Mouse (Mus musculus) cerebellum, postnatal 25 days (tissue): ENCODE measurements at regions not wholly inside any gene's neighbourhood (a gene's known extent, or its start where the extent isn't known, plus 50 kb on each side); places are given as distances from the start of the nearest gene placed in this dataset.

ENCODE experiments used
- DNase-seq, 2 experiments: peaks; one replicate each; pipeline ENCODE4 v3.0.0; 2021; ENCODE audit warnings: mixed read lengths in 2 of 2

GRCm38 (mm10) chr19:30289721-30290120 lies 57.0 kb downstream of the Mbl2 start:
- no peak for DNase-seq

GRCm38 (mm10) chr19:30295263-30295704 lies 62.5 kb downstream of the Mbl2 start:
- DNase-seq, result peak; percentile 4 to 38

GRCm38 (mm10) chr19:30296024-30296423 lies 63.3 kb downstream of the Mbl2 start:
- no peak for DNase-seq

- no peak for DNase-seq
Measured at GRCm38 (mm10) chr19:30299536-30299935, 66.8 kb downstream of the Mbl2 start.

- no peak for DNase-seq
Measured at GRCm38 (mm10) chr19:30302281-30302680, 69.5 kb downstream of the Mbl2 start.

- peak; percentile 6 to 43 for DNase-seq
Measured at GRCm38 (mm10) chr19:30306379-30306778, 73.6 kb downstream of the Mbl2 start.

- no peak for DNase-seq
Measured at GRCm38 (mm10) chr19:30306919-30307318, 74.2 kb downstream of the Mbl2 start.

GRCm38 (mm10) chr19:30317314-30317713 lies 84.6 kb downstream of the Mbl2 start:
- DNase-seq, result no peak

GRCm38 (mm10) chr19:30327693-30328092 lies 95.0 kb downstream of the Mbl2 start:
- no peak for DNase-seq

- DNase-seq, result no peak
Measured at GRCm38 (mm10) chr19:30328886-30329285, 96.1 kb downstream of the Mbl2 start.

GRCm38 (mm10) chr19:30330792-30331191 lies 98.0 kb downstream of the Mbl2 start:
- no peak for DNase-seq

GRCm38 (mm10) chr19:30331850-30332249 lies 99.1 kb downstream of the Mbl2 start:
- no peak for DNase-seq

- no peak for DNase-seq
Measured at GRCm38 (mm10) chr19:30344401-30344800, 111.7 kb downstream of the Mbl2 start.

- DNase-seq, result no peak
Measured at GRCm38 (mm10) chr19:30348924-30349323, 116.2 kb downstream of the Mbl2 start.

- DNase-seq, result no peak
Measured at GRCm38 (mm10) chr19:30354981-30355380, 122.2 kb downstream of the Mbl2 start.

- no peak for DNase-seq
Measured at GRCm38 (mm10) chr19:30358961-30359360, 126.2 kb downstream of the Mbl2 start.

GRCm38 (mm10) chr19:30371901-30372300 lies 139.2 kb downstream of the Mbl2 start:
- DNase-seq, result no peak

- no peak for DNase-seq
Measured at GRCm38 (mm10) chr19:30379767-30380166, 147.0 kb downstream of the Mbl2 start.

GRCm38 (mm10) chr19:30380515-30381206 lies 147.9 kb downstream of the Mbl2 start:
- DNase-seq, result no peak

- no peak for DNase-seq
Measured at GRCm38 (mm10) chr19:30393791-30394190, 155.7 kb downstream of the Dkk1 start.

- DNase-seq, result no peak
Measured at GRCm38 (mm10) chr19:30406943-30407342, 142.5 kb downstream of the Dkk1 start.

- peak in 1 of 2 experiments; percentile 6 for DNase-seq
Measured at GRCm38 (mm10) chr19:30419556-30420280, 129.7 kb downstream of the Dkk1 start.

- DNase-seq, result no peak
Measured at GRCm38 (mm10) chr19:30425627-30426026, 123.8 kb downstream of the Dkk1 start.

GRCm38 (mm10) chr19:30427484-30427883 lies 122.0 kb downstream of the Dkk1 start:
- DNase-seq, result peak in 1 of 2 experiments; percentile 26
